Mouse (Mus musculus) kidney, embryonic 15.5 days (tissue): ENCODE data around the gene Kcnk3. TPM values are rescaled to one million over a fixed set of nuclear protein-coding genes. Genes with fewer than 3 reads are reported as not detected.
A peak's percentile ranks its signal among the peaks of the same experiment; 100 is the strongest.

Experiments
- ATAC-seq: fragments of 200-750 bp; cut with Nextera tagmentation; replicated peaks from 2 replicates; pipeline ENCODE4 v1.8.0; 2017; ENCODE audit warnings: moderate TSS enrichment; ENCODE audit not compliant: low FRiP score
- H3K27ac ChIP-seq: fragments of 300-500 bp; sonication (generic); 2 replicates; pipeline ENCODE4 v1.5.1; 2015; ENCODE audit warnings: mild to moderate bottlenecking, inconsistent platforms
- H3K27me3 ChIP-seq: fragments of 300-500 bp; sonication (generic); 2 replicates; pipeline ENCODE4 v1.6.1; 2015; ENCODE audit warnings: inconsistent platforms
- H3K36me3 ChIP-seq: fragments of 300-500 bp; sonication (generic); 2 replicates; pipeline ENCODE4 v1.6.1; 2015; ENCODE audit warnings: inconsistent platforms
- H3K4me1 ChIP-seq: fragments of 300-500 bp; sonication (generic); 2 replicates; pipeline ENCODE4 v1.6.1; 2015; ENCODE audit warnings: inconsistent platforms
- H3K4me2 ChIP-seq: fragments of 300-500 bp; sonication (generic); 2 replicates; pipeline ENCODE4 v1.6.1; 2015; ENCODE audit warnings: moderate library complexity, mild to moderate bottlenecking, inconsistent platforms
- H3K4me3 ChIP-seq: fragments of 300-500 bp; sonication (generic); replicated peaks from 2 replicates; pipeline ENCODE4 v1.5.1; 2015; ENCODE audit warnings: mild to moderate bottlenecking, inconsistent platforms
- H3K9ac ChIP-seq: fragments of 300-500 bp; sonication (generic); 2 replicates; pipeline ENCODE4 v1.6.1; 2015; ENCODE audit warnings: mild to moderate bottlenecking, inconsistent platforms
- H3K9me3 ChIP-seq: fragments of 300-500 bp; sonication (generic); replicated peaks from 2 replicates; pipeline ENCODE4 v1.6.1; 2016; ENCODE audit warnings: inconsistent platforms
- WGBS: fragments of 180-500 bp; shearing (Covaris S2); methylation state at CpG from one replicate; pipeline ENCODE4 v1.1.7; 2015; ENCODE audit warnings: mixed read lengths; 5-methylcytosine and 5-hydroxymethylcytosine counted together
- polyA plus RNA-seq: library from polyadenylated mRNA; unstranded; fragments of >200 nt; fragmentation: Nextera tagmentation; extraction: Ambion mirVana; gene quantifications from 2 replicates; pipeline ENCODE4 v1.2.1, GENCODE M21; 2015

Gene Kcnk3
- polyA plus RNA-seq, 1 experiment from 2014 or later, result 8.0 TPM

DNA sequence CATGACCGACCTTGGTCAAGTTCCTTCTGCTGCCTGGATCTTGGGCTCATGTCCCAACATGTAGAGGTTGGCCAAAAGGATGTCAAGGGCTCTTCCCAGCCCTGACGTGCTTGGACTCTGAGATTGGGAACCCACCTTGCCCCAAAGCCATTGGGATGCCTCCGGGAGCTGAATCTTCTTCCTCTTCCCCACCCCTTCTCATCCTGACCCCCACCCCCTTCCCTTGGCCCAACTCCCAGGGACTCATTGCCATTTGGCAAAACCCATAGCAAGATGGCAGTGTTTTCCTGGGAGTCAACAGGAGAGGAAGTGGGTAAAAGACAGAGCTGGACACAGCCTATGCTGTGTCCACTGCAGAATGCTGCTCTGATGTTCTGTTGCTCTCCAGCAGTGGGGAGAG is 1.6 kb downstream of the Kcnk3 start:
- peak overlapping the region; percentile 47 for H3K4me3 ChIP-seq
- H3K4me2 ChIP-seq, result 0 out of 2 replicates have a peak overlapping the region, but pooled peaks have one; percentile 91
- no peaks in the 10 kb centered on the region for H3K36me3 ChIP-seq
- H3K4me1 ChIP-seq, result peaks cover 29% of the 10 kb centered on the region
- 71% methylated on average over 3 of the region's 3 CpGs for WGBS
- peaks cover 71% of the 10 kb centered on the region for H3K27me3 ChIP-seq
- no peak for ATAC-seq
- H3K9me3 ChIP-seq, result no peaks in the 10 kb centered on the region
- no peak overlapping the region for H3K27ac ChIP-seq
- H3K9ac ChIP-seq, result no peak overlapping the region

GRCm38 (mm10) chr5:30590231-30590630 is 2.3 kb downstream of the Kcnk3 start:
- Histone ChIP-seq H3K27ac (no peak overlapping the region), H3K9me3 (no peaks in the 10 kb centered on the region), H3K4me3 (no peak overlapping the region), H3K36me3 (no peaks in the 10 kb centered on the region), H3K4me2 (no peak overlapping the region), H3K27me3 (peaks cover 67% of the 10 kb centered on the region), H3K9ac (no peak overlapping the region), H3K4me1 (peaks cover 29% of the 10 kb centered on the region)
- 64% methylated on average over 5 of the region's 5 CpGs for WGBS
- ATAC-seq, result no peak

DNA sequence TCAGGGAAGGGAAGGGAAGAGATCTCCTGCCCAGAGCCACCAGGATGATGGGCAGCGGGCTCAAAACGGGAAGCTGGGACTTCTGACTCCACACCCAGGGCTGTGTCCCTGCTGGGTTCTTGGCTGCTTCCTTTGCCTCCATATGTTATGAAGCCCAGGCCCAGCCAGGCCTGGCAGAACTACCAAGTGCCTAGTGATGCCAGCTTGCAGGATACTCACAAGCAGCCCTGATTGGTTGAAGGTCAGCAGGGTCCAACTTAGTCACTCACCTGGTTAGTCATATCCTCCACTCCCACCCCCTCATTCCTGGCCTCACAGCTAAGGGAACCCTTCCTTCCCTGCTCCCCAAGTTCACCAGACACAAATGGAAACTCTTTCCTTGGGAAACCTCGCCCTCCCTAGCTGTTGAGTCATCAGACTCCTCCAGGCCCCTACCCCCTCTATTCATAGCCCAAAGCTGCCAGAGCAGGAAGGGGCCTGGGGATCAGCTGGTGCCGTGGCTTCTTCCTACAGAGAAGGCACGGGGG is 3.3 kb downstream of the Kcnk3 start:
- Histone ChIP-seq H3K4me3 (no peak overlapping the region), H3K36me3 (no peaks in the 10 kb centered on the region), H3K9me3 (no peaks in the 10 kb centered on the region), H3K4me1 (peaks cover 29% of the 10 kb centered on the region), H3K4me2 (no peak overlapping the region), H3K9ac (no peak overlapping the region), H3K27ac (no peak overlapping the region), H3K27me3 (peaks cover 58% of the 10 kb centered on the region)
- WGBS, result 60% methylated on average over 5 of the region's 5 CpGs
- ATAC-seq, result no peak

DNA sequence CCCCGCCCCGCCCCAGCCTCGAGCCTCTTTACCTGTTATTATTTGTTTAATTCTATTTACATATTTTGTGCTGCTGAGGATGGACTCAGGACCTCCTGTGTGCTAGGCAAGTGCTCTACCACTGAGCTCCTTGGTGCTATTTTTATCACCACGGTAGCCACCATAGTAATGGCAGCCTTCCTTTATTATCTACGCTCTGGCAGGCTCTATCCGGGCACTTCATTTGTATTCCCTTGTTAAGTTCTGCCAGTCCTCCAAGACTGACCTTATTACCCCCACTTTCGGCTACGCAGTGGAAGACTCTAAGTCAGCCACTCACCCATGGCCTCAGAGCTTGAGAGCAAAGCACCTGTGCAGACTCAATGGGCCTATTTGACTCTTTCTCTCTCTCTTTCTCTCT is 3.8 kb downstream of the Kcnk3 start:
- Histone ChIP-seq H3K36me3 (no peaks in the 10 kb centered on the region), H3K27ac (no peak overlapping the region), H3K4me2 (no peak overlapping the region), H3K27me3 (peaks cover 53% of the 10 kb centered on the region), H3K9me3 (no peaks in the 10 kb centered on the region), H3K4me3 (no peak overlapping the region), H3K9ac (no peak overlapping the region), H3K4me1 (peaks cover 29% of the 10 kb centered on the region)
- ATAC-seq, result no peak
- 77% methylated on average over 8 of the region's 8 CpGs for WGBS

DNA sequence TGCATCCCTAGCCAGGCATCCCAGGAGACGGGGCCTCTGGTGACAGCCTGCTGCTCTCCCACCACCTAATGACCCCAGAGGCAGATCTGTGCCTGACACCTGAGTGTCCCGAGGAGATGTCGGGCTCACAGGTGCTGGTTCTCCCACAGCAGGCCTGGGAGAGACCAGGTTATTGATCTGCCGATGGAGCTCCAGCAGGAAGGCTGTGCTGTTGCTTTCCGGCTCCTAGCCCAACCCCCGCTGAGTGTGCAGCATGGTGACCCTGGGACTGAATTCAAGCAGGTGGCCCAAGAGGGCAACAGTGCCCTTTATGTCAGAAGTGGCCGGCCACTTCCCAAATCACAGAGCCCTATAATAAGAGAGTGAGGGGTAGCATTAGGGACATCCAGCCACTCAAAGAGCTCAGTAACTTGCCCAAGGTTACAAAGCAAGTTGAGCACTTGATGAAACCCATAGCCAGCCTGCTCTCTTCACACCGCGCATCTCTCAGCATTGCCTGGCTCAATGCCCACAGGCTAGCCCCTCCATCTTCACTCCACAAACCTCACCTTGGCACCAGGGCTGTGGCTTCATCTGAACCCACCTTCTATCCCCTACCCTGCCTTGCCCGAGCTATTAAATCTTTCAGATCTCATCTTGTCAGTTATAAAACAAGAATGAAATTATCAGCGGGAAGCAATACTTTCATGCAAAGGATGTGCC is 4.5 kb downstream of the Kcnk3 start:
- H3K4me2 ChIP-seq, result no peak overlapping the region
- no peak for ATAC-seq
- WGBS, result 77% methylated on average over 11 of the region's 11 CpGs
- H3K4me3 ChIP-seq, result no peak overlapping the region
- H3K9me3 ChIP-seq, result no peaks in the 10 kb centered on the region
- H3K4me1 ChIP-seq, result peaks cover 29% of the 10 kb centered on the region
- peaks cover 46% of the 10 kb centered on the region for H3K27me3 ChIP-seq
- H3K27ac ChIP-seq, result no peak overlapping the region
- no peak overlapping the region for H3K9ac ChIP-seq
- no peaks in the 10 kb centered on the region for H3K36me3 ChIP-seq

DNA sequence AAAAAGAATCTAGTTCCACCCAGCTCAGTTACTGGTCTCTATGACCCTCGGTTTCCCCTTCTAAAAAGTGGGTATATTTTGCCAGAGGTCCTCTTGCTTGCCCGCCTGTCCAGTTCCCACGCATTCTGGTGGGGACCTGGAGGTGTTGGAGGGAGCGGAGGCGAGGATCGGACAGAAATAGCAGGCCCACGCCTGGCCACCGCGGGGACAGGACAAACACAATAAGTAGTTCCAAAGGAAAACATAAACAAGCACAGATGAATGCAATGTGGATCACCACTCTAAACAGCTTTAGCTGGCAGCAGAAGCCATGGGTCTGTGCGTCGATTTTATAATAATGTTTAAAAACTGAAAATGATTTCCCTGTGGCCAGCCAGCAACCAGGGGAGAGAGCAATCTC is 5.4 kb downstream of the Kcnk3 start:
- no peaks in the 10 kb centered on the region for H3K9me3 ChIP-seq
- WGBS, result 83% methylated on average over 11 of the region's 11 CpGs
- H3K27ac ChIP-seq, result no peak overlapping the region; the same call in 1 of the 2 replicates
- peaks cover 38% of the 10 kb centered on the region for H3K27me3 ChIP-seq
- no peak for ATAC-seq
- H3K9ac ChIP-seq, result no peak overlapping the region
- peaks cover 20% of the 10 kb centered on the region for H3K4me1 ChIP-seq
- no peak overlapping the region for H3K4me3 ChIP-seq
- no peak overlapping the region for H3K4me2 ChIP-seq
- no peaks in the 10 kb centered on the region for H3K36me3 ChIP-seq

GRCm38 (mm10) chr5:30593811-30594504 is 6.0 kb downstream of the Kcnk3 start:
- no peaks in the 10 kb centered on the region for H3K9me3 ChIP-seq
- no peaks in the 10 kb centered on the region for H3K36me3 ChIP-seq
- H3K27ac ChIP-seq, result no peak overlapping the region; the same call in 1 of the 2 replicates
- H3K4me3 ChIP-seq, result no peak overlapping the region
- peaks cover 14% of the 10 kb centered on the region for H3K4me1 ChIP-seq
- WGBS, result 33% methylated on average over 10 of the region's 10 CpGs
- H3K4me2 ChIP-seq, result no peak overlapping the region
- peaks cover 32% of the 10 kb centered on the region for H3K27me3 ChIP-seq
- no peak overlapping the region for H3K9ac ChIP-seq
- no peak for ATAC-seq

DNA sequence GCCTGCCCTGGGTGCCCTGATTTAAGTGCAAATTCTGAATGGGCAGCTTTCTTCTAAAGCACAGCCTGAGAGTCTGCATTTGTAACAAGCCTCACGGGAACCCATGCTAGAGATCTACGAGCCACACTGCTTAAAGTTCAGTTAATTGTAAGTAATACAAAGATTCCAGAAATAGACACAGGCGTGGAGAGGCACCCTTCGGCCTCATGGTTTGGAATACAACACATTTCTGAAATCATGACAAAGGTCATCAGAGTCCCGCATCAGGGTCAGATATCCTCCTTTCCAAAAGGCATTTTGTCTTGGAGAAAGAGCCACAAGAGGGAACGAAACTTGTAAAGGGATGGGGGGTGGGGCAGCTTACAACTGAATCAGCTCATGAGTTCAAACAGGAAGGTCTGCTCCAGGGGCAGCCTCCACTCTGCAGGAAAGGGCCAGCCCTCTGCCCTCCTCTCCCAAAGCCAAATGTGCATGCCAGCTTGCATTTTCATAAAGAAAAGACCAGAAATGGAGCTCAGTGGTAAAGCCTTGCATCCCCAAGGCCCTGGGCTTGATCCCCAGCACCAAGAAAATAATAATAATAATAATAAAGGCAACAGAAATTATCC is 7.1 kb downstream of the Kcnk3 start:
- 45% methylated on average over 6 of the region's 6 CpGs for WGBS
- no peaks in the 10 kb centered on the region for H3K9me3 ChIP-seq
- peaks cover 21% of the 10 kb centered on the region for H3K27me3 ChIP-seq
- H3K4me1 ChIP-seq, result 0 out of 2 replicates have a peak, but pooled peaks cover 9% of the 10 kb centered on the region
- no peak for ATAC-seq
- H3K4me3 ChIP-seq, result no peak overlapping the region
- no peaks in the 10 kb centered on the region for H3K36me3 ChIP-seq
- H3K4me2 ChIP-seq, result no peak overlapping the region
- no peak overlapping the region for H3K9ac ChIP-seq
- H3K27ac ChIP-seq, result no peak overlapping the region

GRCm38 (mm10) chr5:30601397-30601796 is 13.4 kb downstream of the Kcnk3 start:
- ATAC-seq, result no peak
- 43% methylated on average over 4 of the region's 4 CpGs for WGBS

DNA sequence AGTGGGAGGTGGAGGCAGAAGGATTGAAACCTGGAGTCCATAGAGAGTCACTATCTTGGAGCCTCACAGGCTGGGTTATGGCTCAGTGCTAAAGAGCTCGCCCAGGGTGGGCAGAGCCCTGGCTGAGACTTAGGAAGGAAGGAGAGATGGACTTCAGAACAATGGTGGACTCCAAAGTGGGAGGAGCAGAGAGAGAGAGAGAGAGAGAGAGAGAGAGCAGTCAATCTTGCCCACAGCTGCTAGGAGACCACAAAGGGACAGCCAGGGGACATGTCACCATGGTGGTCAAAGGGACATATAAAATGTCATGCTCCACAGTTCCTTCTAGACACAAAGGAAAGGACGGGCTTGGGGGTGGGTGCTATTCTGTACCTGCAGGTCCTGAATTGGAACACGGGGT is 15.3 kb downstream of the Kcnk3 start:
- no peak overlapping the region for H3K9ac ChIP-seq
- H3K4me1 ChIP-seq, result peaks cover 9% of the 10 kb centered on the region
- ATAC-seq, result no peak
- no peak overlapping the region for H3K4me3 ChIP-seq
- H3K27me3 ChIP-seq, result peaks cover 6% of the 10 kb centered on the region; the same call in 1 of the 2 replicates
- H3K36me3 ChIP-seq, result no peaks in the 10 kb centered on the region
- 67% methylated on average over 3 of the region's 3 CpGs for WGBS
- H3K4me2 ChIP-seq, result no peak overlapping the region
- no peaks in the 10 kb centered on the region for H3K9me3 ChIP-seq
- H3K27ac ChIP-seq, result no peak overlapping the region

More at GRCm38 (mm10) chr5:30601397-30601796, 13.4 kb downstream of the Kcnk3 start:
- Histone ChIP-seq H3K36me3 (no peaks in the 10 kb centered on the region), H3K4me3 (no peak overlapping the region), H3K4me2 (no peak overlapping the region), H3K27ac (no peak overlapping the region), H3K9me3 (no peaks in the 10 kb centered on the region), H3K9ac (no peak overlapping the region), H3K4me1 (peaks cover 1% of the 10 kb centered on the region; the same call in 1 of the 2 replicates), H3K27me3 (peaks cover 6% of the 10 kb centered on the region; the same call in 1 of the 2 replicates)

DNA sequence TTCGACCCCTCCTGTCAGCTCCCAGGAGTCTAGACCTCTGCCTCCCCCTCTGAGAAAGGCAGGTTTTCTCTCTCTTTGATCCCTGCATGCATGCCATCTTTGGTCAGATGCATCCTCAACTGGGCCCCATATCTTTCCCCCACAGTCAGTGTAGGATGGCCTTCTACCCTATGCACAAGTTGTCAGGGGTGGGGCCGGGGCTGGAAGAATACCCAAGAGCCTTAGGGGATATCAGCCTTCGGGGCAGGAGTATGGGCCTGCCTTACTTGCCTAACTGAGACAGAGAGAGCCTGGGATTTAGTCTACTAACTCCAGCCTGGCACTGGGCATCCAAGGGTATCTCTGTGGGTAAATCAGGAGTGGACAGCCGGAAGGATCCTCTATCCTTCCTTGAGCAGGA is 16.0 kb downstream of the Kcnk3 start:
- peaks cover 9% of the 10 kb centered on the region for H3K4me1 ChIP-seq
- no peaks in the 10 kb centered on the region for H3K9me3 ChIP-seq
- H3K4me2 ChIP-seq, result no peak overlapping the region
- H3K4me3 ChIP-seq, result no peak overlapping the region
- H3K27ac ChIP-seq, result no peak overlapping the region
- no peaks in the 10 kb centered on the region for H3K36me3 ChIP-seq
- no peak for ATAC-seq
- 49% methylated on average over 4 of the region's 4 CpGs for WGBS
- no peak overlapping the region for H3K9ac ChIP-seq
- peaks cover 6% of the 10 kb centered on the region; the same call in 1 of the 2 replicates for H3K27me3 ChIP-seq

- Histone ChIP-seq H3K9ac (no peak overlapping the region), H3K27me3 (peaks cover 6% of the 10 kb centered on the region; the same call in 1 of the 2 replicates), H3K36me3 (no peaks in the 10 kb centered on the region), H3K9me3 (no peaks in the 10 kb centered on the region), H3K4me3 (no peak overlapping the region), H3K4me1 (peaks cover 9% of the 10 kb centered on the region), H3K27ac (no peak overlapping the region), H3K4me2 (no peak overlapping the region)
- 76% methylated on average over 8 of the region's 8 CpGs for WGBS
- ATAC-seq, result no peak
These were observed 16.8 kb downstream of the Kcnk3 start for GRCm38 (mm10) chr5:30604769-30605188.
